Mouse (Mus musculus) intestine, postnatal 0 days (tissue): ENCODE results near the gene Farp1. TPM values are rescaled to one million over a fixed set of nuclear protein-coding genes. Genes with fewer than 3 reads are reported as not detected.

Experiments
- ATAC-seq: fragments of 200-750 bp; cut with Nextera tagmentation; 2 replicates; pipeline ENCODE4 v1.8.0; 2017; ENCODE audit warnings: mild to moderate bottlenecking, moderate TSS enrichment, moderate library complexity
- H3K27ac ChIP-seq: fragments of 300-500 bp; sonication (generic); 2 replicates; pipeline ENCODE4 v1.5.1; 2014; ENCODE audit warnings: mild to moderate bottlenecking, low read depth, low read length, moderate library complexity
- H3K27me3 ChIP-seq: fragments of 300-500 bp; sonication (generic); replicated peaks from 2 replicates; pipeline ENCODE4 v1.6.1; 2014; ENCODE audit warnings: low read length, mixed read lengths; ENCODE audit not compliant: control insufficient read depth, insufficient read depth
- H3K36me3 ChIP-seq: fragments of 300-500 bp; sonication (generic); 2 replicates; pipeline ENCODE4 v1.6.1; 2014; ENCODE audit warnings: mild to moderate bottlenecking, moderate library complexity; ENCODE audit not compliant: control insufficient read depth, insufficient read depth
- H3K4me1 ChIP-seq: fragments of 300-500 bp; sonication (generic); replicated peaks from 2 replicates; pipeline ENCODE4 v1.6.1; 2014; ENCODE audit warnings: antibody characterized with exemption, low read length, mixed read lengths; ENCODE audit not compliant: control insufficient read depth, insufficient read depth
- H3K4me2 ChIP-seq: fragments of 300-500 bp; sonication (generic); replicated peaks from 2 replicates; pipeline ENCODE4 v1.6.1; 2014; ENCODE audit warnings: low read depth, mild to moderate bottlenecking, moderate library complexity
- H3K4me3 ChIP-seq: fragments of 300-500 bp; sonication (generic); 2 replicates; pipeline ENCODE4 v1.5.1; 2014; ENCODE audit warnings: low read depth, low read length
- H3K9ac ChIP-seq: fragments of 300-500 bp; sonication (generic); 2 replicates; pipeline ENCODE4 v1.6.1; 2014; ENCODE audit warnings: mild to moderate bottlenecking, low read depth, low read length
- H3K9me3 ChIP-seq: fragments of 300-500 bp; sonication (generic); 2 replicates; pipeline ENCODE4 v1.6.1; 2016; ENCODE audit warnings: mixed run types; ENCODE audit not compliant: control insufficient read depth
- CTCF ChIP-seq: sonication (generic); IDR thresholded peaks from 2 replicates; pipeline ENCODE4 v1.5.1; 2016; ENCODE audit warnings: low read depth, mild to moderate bottlenecking, control low read depth, antibody characterized with exemption, moderate library complexity
- WGBS: fragments of 180-500 bp; shearing (Covaris S2); extraction: QIAGEN DNeasy Blood & Tissue Kit; methylation state at CpG from one replicate; pipeline ENCODE4 v1.1.7; 2014; 5-methylcytosine and 5-hydroxymethylcytosine counted together
- polyA plus RNA-seq: library from polyadenylated mRNA; unstranded; fragments of >200 nt; fragmentation: Nextera tagmentation; extraction: Ambion mirVana; gene quantifications from 2 replicates; pipeline ENCODE4 v1.2.1, GENCODE M21; 2015

Gene Farp1
- polyA plus RNA-seq, 1 experiment from 2014 or later: 4.9 TPM

GRCm38 (mm10) chr14:121317312-121317671, 282.3 kb downstream of the Farp1 start:
- H3K4me1 ChIP-seq: peaks cover 8% of the 10 kb centered on the region
- no peak overlapping the region for H3K4me2 ChIP-seq
- H3K9ac ChIP-seq: no peak overlapping the region
- no peak overlapping the region for H3K4me3 ChIP-seq
- no peaks in the 10 kb centered on the region for H3K9me3 ChIP-seq
- no peak overlapping the region for H3K27ac ChIP-seq
- H3K36me3 ChIP-seq: no peaks in the 10 kb centered on the region; the same call in 1 of the 2 replicates
- no peaks in the 10 kb centered on the region for H3K27me3 ChIP-seq
- no peak for ATAC-seq
- WGBS: 90% methylated on average over 3 of the region's 3 CpGs
- no peak for TF ChIP-seq CTCF

GRCm38 (mm10) chr14:121318382-121318781, 283.4 kb downstream of the Farp1 start:
- no peak overlapping the region for H3K9ac ChIP-seq
- H3K27me3 ChIP-seq: no peaks in the 10 kb centered on the region
- 43% methylated on average over 5 of the region's 5 CpGs for WGBS
- H3K9me3 ChIP-seq: no peaks in the 10 kb centered on the region
- no peaks in the 10 kb centered on the region; the same call in 1 of the 2 replicates for H3K36me3 ChIP-seq
- H3K27ac ChIP-seq: no peak overlapping the region
- H3K4me2 ChIP-seq: no peak overlapping the region
- no peak for TF ChIP-seq CTCF
- peaks cover 8% of the 10 kb centered on the region for H3K4me1 ChIP-seq
- H3K4me3 ChIP-seq: no peak overlapping the region
- no peak for ATAC-seq

GRCm38 (mm10) chr14:121322150-121322549, 287.1 kb downstream of the Farp1 start:
- H3K4me2 ChIP-seq: no peak overlapping the region
- no peak for ATAC-seq
- H3K36me3 ChIP-seq: no peaks in the 10 kb centered on the region; the same call in 1 of the 2 replicates
- no peak overlapping the region for H3K9ac ChIP-seq
- no peak for TF ChIP-seq CTCF
- no peaks in the 10 kb centered on the region for H3K27me3 ChIP-seq
- H3K4me1 ChIP-seq: peaks cover 2% of the 10 kb centered on the region; the same call in 1 of the 2 replicates
- no peaks in the 10 kb centered on the region for H3K9me3 ChIP-seq
- H3K27ac ChIP-seq: no peak overlapping the region
- WGBS: 90% methylated on average over 5 of the region's 5 CpGs
- H3K4me3 ChIP-seq: no peak overlapping the region

- WGBS: 83% methylated on average over 7 of the region's 7 CpGs
- Histone ChIP-seq H3K27ac (no peak overlapping the region), H3K9ac (no peak overlapping the region), H3K9me3 (no peaks in the 10 kb centered on the region), H3K27me3 (no peaks in the 10 kb centered on the region), H3K4me3 (no peak overlapping the region), H3K4me2 (no peak overlapping the region), H3K36me3 (no peaks in the 10 kb centered on the region; the same call in 1 of the 2 replicates), H3K4me1 (no peaks in the 10 kb centered on the region)
- TF ChIP-seq CTCF: no peak
- no peak for ATAC-seq
Measured at GRCm38 (mm10) chr14:121322641-121323040, 287.6 kb downstream of the Farp1 start.

GRCm38 (mm10) chr14:121324521-121325330, 289.7 kb downstream of the Farp1 start:
- no peak overlapping the region for H3K9ac ChIP-seq
- H3K4me3 ChIP-seq: no peak overlapping the region
- no peak overlapping the region for H3K27ac ChIP-seq
- no peaks in the 10 kb centered on the region for H3K36me3 ChIP-seq
- H3K4me2 ChIP-seq: no peak overlapping the region
- ATAC-seq: no peak
- H3K9me3 ChIP-seq: no peaks in the 10 kb centered on the region
- WGBS: 84% methylated on average over 17 of the region's 17 CpGs
- no peak for TF ChIP-seq CTCF
- H3K4me1 ChIP-seq: no peaks in the 10 kb centered on the region; the same call in 1 of the 2 replicates
- no peaks in the 10 kb centered on the region for H3K27me3 ChIP-seq

GRCm38 (mm10) chr14:121326432-121326831, 291.4 kb downstream of the Farp1 start:
- H3K36me3 ChIP-seq: no peaks in the 10 kb centered on the region
- WGBS: 85% methylated on average over 2 of the region's 2 CpGs
- H3K9ac ChIP-seq: no peak overlapping the region
- H3K9me3 ChIP-seq: no peaks in the 10 kb centered on the region
- no peak for TF ChIP-seq CTCF
- no peak for ATAC-seq
- H3K4me3 ChIP-seq: no peak overlapping the region
- no peak overlapping the region for H3K4me2 ChIP-seq
- no peak overlapping the region for H3K27ac ChIP-seq
- no peaks in the 10 kb centered on the region; the same call in 1 of the 2 replicates for H3K4me1 ChIP-seq
- H3K27me3 ChIP-seq: no peaks in the 10 kb centered on the region
